Mouse (Mus musculus): Measurements from ENCODE around the gene Slc25a35. TPM values are rescaled to one million over a fixed set of nuclear protein-coding genes. Genes with fewer than 3 reads are reported as not detected.
"Not testable (repeated sequence)": the region's sequence is repeated elsewhere in the genome, so short reads cannot be mapped to it uniquely, and the experiment has no call there.

The Slc25a35 gene
- polyA plus RNA-seq, 1 experiment from 2014 or later: 1.9 TPM

DNA sequence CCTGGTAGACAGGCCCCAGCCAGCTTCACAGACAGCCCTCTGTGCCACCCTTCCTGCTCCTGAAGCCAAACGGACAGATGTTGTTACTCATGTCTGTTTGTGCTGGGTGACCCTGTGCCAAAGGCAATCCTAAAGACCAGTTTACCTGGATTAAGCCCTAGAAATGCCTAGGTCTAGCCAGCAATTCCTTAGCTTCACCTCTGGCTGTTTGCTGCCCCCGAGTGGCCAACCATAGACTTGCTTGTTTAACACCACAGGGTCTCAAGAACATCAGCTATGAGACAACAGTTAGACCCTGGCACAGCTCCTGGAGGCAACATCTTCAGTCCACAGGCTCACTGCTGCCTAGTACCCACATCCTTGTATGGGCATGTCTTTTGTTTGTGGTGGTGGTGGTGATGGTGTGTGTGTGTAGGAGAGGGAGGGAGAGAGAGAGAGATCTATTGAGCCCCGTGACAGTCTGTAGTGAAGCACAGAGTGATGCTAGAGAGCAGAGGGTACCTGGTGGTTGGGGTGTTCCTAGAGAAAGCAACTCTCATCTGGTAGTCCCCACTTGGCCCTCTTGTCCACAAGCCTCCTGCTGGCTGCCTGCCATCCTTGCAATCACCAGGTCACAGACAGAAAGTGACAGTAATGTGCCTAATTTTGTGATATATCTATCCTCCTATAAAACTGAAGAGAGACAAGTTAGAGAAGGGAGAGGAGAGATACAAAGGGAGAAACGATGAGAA, 14.9 kb downstream of the Slc25a35 start:
- Histone ChIP-seq H3K4me2 (replicated peaks) (no peak overlapping the region), H3K9ac (replicated peaks) (no peak overlapping the region), H3K4me3 (no peak overlapping the region), H3K9me3 (no peaks in the 10 kb centered on the region), H3K4me1 (no peaks in the 10 kb centered on the region), H3K36me3 (peaks cover 15% of the 10 kb centered on the region), H3K27ac (replicated peaks) (no peak overlapping the region), H3K27me3 (no peaks in the 10 kb centered on the region)
- WGBS: 37% methylated on average over 4 of the region's 4 CpGs
- ATAC-seq (ENCODE audit: low FRiP score, low read depth): no peak

DNA sequence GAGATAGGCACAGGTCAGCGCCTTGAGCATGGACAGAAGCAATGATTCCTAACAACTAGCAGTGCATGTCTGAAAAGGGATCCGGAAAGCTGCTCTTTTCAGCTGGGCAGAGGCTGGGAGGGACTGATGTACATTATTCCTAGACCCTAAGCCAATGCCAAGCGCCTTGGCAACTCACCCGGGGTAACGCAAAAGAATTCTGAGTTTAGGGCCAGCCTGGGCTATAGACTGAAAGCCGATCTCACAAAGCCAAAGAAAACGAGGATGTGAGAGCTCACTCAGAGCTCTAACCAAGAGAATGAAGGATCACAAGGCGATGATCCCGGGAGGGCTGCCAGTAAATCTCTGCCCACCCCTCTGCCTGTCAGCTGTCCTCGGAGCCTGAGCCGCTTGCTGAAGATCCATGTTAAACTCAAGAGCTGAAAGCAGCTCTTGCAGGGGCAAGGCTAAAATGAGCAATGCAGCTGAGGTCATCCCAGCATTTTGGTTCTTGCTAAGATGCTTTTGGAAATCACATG, 19.5 kb downstream of the Slc25a35 start:
- Histone ChIP-seq H3K27ac (replicated peaks) (no peak overlapping the region), H3K36me3 (peaks cover 59% of the 10 kb centered on the region), H3K4me3 (no peak overlapping the region), H3K9ac (replicated peaks) (no peak overlapping the region), H3K9me3 (no peaks in the 10 kb centered on the region), H3K4me1 (no peaks in the 10 kb centered on the region), H3K27me3 (no peaks in the 10 kb centered on the region), H3K4me2 (replicated peaks) (no peak overlapping the region)
- WGBS: 88% methylated on average over 11 of the region's 11 CpGs
- no peak for ATAC-seq (ENCODE audit: low FRiP score, low read depth)

DNA sequence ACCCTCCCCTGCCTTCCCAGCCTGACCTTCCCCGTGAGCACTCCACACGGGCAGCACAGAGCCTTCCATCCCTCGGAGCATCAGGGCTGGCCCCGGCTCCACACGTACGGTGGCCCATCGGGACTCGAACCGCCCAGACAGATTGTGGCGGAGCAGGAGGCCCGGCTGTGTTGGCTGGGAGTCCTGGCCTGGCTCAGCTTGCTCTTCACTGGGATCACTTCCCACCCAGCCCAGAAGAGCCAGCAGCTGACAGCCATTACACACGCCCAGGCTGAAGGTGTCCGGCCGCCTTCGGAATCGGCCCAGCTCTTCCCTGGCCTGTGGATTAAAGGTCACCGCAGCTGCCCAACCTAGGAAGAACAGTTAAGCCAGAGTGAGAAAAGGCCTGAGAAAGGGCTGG, 20.4 kb downstream of the Slc25a35 start:
- no peak overlapping the region for H3K4me3 ChIP-seq
- no peak overlapping the region for H3K27ac ChIP-seq (replicated peaks)
- no peak overlapping the region for H3K4me2 ChIP-seq (replicated peaks)
- WGBS: 97% methylated on average over 17 of the region's 17 CpGs
- ATAC-seq (ENCODE audit: low FRiP score, low read depth): no peak
- H3K9me3 ChIP-seq: no peaks in the 10 kb centered on the region
- no peaks in the 10 kb centered on the region for H3K27me3 ChIP-seq
- H3K36me3 ChIP-seq: peaks cover 68% of the 10 kb centered on the region
- H3K4me1 ChIP-seq: no peaks in the 10 kb centered on the region
- H3K9ac ChIP-seq (replicated peaks): no peak overlapping the region

DNA sequence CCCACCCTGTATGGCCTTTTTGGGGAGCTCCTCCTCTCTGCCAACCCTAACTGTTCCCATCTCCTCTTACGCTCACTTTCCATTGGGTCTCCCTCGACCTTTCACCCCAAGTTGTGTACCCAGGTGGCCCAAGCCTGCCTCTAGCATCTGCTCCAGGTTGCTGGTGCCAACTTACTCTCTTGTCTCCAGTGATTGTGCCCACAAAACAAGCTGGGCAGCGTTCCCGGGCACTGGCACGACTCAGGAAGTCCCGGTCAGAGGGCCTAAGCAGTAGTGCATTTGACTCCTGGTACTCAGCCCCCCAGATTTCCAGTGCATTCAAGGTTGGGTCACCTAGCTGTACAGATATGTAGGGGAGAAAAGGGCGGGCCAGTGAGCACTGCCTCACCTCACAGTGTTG, 25.2 kb downstream of the Slc25a35 start:
- no peak overlapping the region for H3K4me3 ChIP-seq
- no peaks in the 10 kb centered on the region for H3K9me3 ChIP-seq
- no peak overlapping the region for H3K4me2 ChIP-seq (replicated peaks)
- WGBS: 91% methylated on average over 7 of the region's 7 CpGs
- no peaks in the 10 kb centered on the region for H3K27me3 ChIP-seq
- H3K4me1 ChIP-seq: no peaks in the 10 kb centered on the region
- no peak overlapping the region for H3K27ac ChIP-seq (replicated peaks)
- ATAC-seq (ENCODE audit: low FRiP score, low read depth): no peak
- H3K36me3 ChIP-seq: peaks cover 92% of the 10 kb centered on the region
- H3K9ac ChIP-seq (replicated peaks): no peak overlapping the region

DNA sequence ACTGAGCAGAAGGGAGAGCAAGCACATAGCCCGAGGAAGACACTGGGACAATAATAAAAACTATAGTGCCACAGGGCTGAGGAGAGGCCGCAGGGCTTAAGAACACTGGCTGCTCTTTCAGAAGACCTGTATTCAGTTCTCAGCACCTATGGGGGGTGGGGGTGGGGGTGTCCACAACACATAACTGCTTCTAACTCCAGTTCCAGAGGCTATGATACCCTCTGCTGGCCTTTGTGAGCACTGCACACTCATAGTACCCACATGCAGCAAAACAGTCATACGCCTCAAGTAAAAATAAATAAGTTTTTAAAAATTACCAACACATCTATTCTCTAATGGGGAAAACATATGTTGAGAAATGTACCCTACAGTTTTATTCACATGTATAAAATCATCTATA, 26.4 kb downstream of the Slc25a35 start:
- Histone ChIP-seq H3K9me3 (no peaks in the 10 kb centered on the region), H3K4me3 (no peak overlapping the region), H3K27ac (replicated peaks) (no peak overlapping the region), H3K36me3 (peaks cover 94% of the 10 kb centered on the region), H3K4me2 (replicated peaks) (no peak overlapping the region), H3K4me1 (no peaks in the 10 kb centered on the region), H3K27me3 (no peaks in the 10 kb centered on the region), H3K9ac (replicated peaks) (no peak overlapping the region)
- ATAC-seq (ENCODE audit: low FRiP score, low read depth): no peak
- 95% methylated on average over 3 of the region's 3 CpGs for WGBS

DNA sequence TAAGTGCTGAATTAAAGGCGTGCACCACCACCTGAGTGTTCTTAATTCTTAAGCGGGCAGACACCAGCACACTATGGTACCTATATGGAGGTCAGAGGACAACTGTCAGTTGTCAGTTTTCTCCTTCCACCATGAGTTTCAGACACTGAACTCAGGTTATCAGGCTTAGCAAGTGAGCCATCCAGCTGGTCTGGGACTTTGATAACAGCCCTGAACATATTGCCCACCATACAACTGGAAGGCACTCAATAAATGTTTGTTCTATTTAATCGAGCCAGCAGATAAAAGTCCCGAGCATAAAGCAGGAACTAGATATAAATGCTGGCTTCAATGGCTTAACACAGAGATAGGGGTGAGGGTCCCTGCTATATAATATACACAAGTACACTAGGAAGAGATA, 29.1 kb downstream of the Slc25a35 start:
- WGBS: 96% methylated on average over 4 of the region's 4 CpGs

DNA sequence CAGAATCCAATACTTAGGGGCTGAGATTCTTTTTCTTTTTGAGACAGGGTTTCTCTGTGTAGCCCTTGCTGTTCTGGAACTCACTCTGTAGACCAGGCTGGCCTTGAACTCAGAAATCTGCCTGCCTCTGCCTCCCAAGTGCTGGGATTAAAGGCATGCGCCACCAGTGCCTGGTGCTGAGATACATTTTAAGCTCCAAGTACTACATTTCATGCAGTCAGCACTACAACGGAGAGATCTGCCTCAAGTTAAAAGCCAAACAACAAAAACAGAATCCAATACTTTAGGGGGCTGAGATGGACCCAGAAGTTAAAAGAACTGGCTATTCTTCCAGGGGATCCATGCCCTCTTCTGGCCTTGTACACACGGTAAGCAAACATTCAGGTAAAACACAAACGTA, 34.9 kb downstream of the Slc25a35 start:
- not testable (repeated sequence) for ATAC-seq (ENCODE audit: low FRiP score, low read depth); H3K9me3 ChIP-seq; H3K4me1 ChIP-seq; H3K4me3 ChIP-seq; H3K27me3 ChIP-seq; H3K4me2 ChIP-seq (replicated peaks); H3K9ac ChIP-seq (replicated peaks); H3K27ac ChIP-seq (replicated peaks)
- 94% methylated on average over 4 of the region's 4 CpGs for WGBS
- peaks cover 66% of the 10 kb centered on the region for H3K36me3 ChIP-seq

More for the DNA sequence above, 29.1 kb downstream of the Slc25a35 start:
- ATAC-seq (ENCODE audit: low FRiP score, low read depth): no peak
- Histone ChIP-seq H3K4me3 (no peak overlapping the region), H3K9me3 (no peaks in the 10 kb centered on the region), H3K36me3 (peaks cover 94% of the 10 kb centered on the region), H3K9ac (replicated peaks) (no peak overlapping the region), H3K27ac (replicated peaks) (no peak overlapping the region), H3K27me3 (no peaks in the 10 kb centered on the region), H3K4me1 (no peaks in the 10 kb centered on the region), H3K4me2 (replicated peaks) (no peak overlapping the region)

DNA sequence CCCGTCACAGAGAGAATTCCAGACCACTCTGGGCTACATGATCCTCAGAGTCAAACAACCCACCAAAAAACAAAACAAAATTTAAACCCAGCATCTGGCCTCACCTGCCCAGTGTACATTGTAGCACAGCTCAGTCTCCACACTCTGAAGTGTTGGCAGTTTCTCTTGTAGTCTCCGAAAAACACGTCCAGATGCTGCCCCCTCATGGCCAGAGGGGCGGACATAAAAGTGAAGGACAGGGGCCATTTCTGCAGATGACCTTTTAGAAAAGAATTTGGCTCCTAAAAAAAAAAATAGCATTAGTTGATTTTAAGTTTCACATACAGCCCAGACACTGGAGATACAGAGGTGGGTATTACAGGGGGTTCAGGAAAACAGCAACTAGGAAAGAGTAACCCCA, 35.7 kb downstream of the Slc25a35 start:
- Histone ChIP-seq H3K9me3 (no peaks in the 10 kb centered on the region), H3K4me3 (no peak overlapping the region), H3K4me2 (replicated peaks) (no peak overlapping the region), H3K9ac (replicated peaks) (no peak overlapping the region), H3K27me3 (no peaks in the 10 kb centered on the region), H3K36me3 (peaks cover 58% of the 10 kb centered on the region), H3K4me1 (peaks cover 11% of the 10 kb centered on the region), H3K27ac (replicated peaks) (no peak overlapping the region)
- WGBS: 63% methylated on average over 4 of the region's 4 CpGs
- ATAC-seq (ENCODE audit: low FRiP score, low read depth): no peak

DNA sequence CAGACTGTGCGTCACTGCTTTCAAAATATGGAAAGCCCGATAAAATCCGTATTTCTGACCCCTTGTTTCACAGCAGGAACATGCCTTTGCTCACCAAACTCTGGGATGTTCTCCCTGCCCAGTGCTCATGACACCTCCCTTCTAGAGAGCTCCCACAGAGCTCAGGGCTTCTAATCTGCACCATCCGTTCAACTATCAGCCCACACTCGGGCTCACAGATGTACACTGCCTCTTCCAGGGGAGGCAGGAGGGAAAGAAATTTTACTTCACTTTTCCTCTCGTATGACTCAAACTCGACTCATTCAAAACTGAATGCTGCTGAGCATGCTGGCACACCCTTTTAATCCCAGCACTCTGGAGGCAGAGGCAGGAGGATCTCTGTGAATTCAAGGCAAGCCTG, 37.3 kb downstream of the Slc25a35 start:
- peaks cover 42% of the 10 kb centered on the region for H3K36me3 ChIP-seq
- no peaks in the 10 kb centered on the region for H3K27me3 ChIP-seq
- peaks cover 11% of the 10 kb centered on the region for H3K4me1 ChIP-seq
- no peak for ATAC-seq (ENCODE audit: low FRiP score, low read depth)
- WGBS: 96% methylated on average over 7 of the region's 7 CpGs
- no peak overlapping the region for H3K4me3 ChIP-seq
- H3K4me2 ChIP-seq (replicated peaks): no peak overlapping the region
- no peaks in the 10 kb centered on the region for H3K9me3 ChIP-seq
- no peak overlapping the region for H3K27ac ChIP-seq (replicated peaks)
- no peak overlapping the region for H3K9ac ChIP-seq (replicated peaks)

DNA sequence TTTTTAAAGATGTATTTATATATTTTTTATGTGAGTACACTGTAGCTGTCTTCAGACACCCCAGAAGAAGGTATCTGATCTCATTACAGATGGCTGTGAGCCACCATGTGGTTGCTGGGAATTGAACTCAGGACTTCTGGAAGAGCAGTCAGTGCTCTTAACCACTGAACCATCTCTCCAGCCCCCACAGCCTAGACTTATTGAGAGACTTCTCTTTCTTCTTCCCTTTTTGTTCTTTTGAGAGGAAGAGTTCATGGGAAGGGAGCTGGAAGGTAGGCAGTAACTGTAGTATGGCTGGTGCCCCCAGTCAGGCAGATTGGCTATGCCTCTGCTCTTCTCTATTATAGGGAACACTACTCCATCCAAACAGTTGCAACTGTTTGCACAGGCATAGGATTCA, 38.6 kb downstream of the Slc25a35 start:
- H3K9me3 ChIP-seq; H3K27ac ChIP-seq (replicated peaks); H3K4me2 ChIP-seq (replicated peaks); H3K27me3 ChIP-seq; ATAC-seq (ENCODE audit: low FRiP score, low read depth); H3K4me3 ChIP-seq; H3K9ac ChIP-seq (replicated peaks): not testable (repeated sequence)
- Histone ChIP-seq H3K36me3 (peaks cover 29% of the 10 kb centered on the region), H3K4me1 (peaks cover 16% of the 10 kb centered on the region)

DNA sequence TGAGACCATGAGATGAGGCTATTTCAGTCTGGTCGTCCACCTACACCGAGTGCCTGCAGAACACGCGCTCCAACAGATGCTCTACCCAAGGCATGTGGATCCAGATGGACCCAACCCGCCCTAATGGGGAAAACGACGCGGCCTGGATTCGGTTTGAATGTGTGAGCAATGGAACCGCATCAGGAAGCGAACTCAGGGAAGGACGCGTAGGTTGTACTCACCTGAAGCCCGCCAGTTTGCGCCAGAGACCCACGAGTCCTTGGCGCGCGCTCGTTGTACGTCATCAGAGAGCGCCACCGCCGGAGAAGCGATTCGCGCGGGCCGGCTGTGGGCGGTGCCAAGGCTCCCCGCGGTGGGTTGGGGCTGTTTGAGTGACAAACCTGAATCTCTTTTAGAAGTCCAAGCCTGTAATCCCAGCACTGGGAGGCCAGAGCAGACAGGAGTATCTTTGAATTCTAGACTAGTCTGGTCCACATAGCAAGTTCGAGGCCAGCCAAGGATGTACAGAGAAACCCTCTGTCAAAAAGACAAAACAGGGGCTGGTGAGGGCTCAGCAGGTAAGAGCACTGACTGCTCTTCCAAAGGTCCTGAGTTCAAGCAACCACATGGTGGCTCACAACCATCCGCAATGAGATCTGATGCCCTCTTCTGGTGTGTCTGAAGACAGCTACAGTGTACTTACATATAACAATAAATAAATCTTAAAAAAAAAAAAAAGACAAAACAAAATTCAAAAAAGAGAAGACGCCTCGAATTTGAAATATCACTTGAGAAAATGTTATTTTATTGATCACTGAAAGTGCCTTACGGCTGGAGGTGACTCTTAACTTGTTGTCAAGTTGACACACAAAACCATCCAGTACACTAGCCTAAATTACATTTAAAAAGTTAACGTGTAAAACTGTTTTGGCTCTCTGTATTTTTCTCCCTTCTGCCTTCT, 40.5 kb downstream of the Slc25a35 start, which contains the start of gene Pfas:
Gene Pfas, minus strand, starts transcription at position 279 of the 940 bp plus-strand sequence.
- peak; percentile 70; the same call in 1 of the 2 replicates for ATAC-seq (ENCODE audit: low FRiP score, low read depth)
- Histone ChIP-seq H3K9me3 (no peaks in the 10 kb centered on the region), H3K4me1 (peaks cover 22% of the 10 kb centered on the region), H3K27me3 (no peaks in the 10 kb centered on the region), H3K36me3 (peaks cover 10% of the 10 kb centered on the region; the same call in 1 of the 2 replicates), H3K9ac (replicated peaks) (peak within 1 kb of the TSS; percentile 63), H3K4me3 (peak within 1 kb of the TSS; percentile 68), H3K27ac (replicated peaks) (peak within 1 kb of the TSS; percentile 50; the same call in 1 of the 2 replicates), H3K4me2 (replicated peaks) (peak within 1 kb of the TSS; percentile 64)
- WGBS: 10% methylated on average over 38 of the region's 38 CpGs

DNA sequence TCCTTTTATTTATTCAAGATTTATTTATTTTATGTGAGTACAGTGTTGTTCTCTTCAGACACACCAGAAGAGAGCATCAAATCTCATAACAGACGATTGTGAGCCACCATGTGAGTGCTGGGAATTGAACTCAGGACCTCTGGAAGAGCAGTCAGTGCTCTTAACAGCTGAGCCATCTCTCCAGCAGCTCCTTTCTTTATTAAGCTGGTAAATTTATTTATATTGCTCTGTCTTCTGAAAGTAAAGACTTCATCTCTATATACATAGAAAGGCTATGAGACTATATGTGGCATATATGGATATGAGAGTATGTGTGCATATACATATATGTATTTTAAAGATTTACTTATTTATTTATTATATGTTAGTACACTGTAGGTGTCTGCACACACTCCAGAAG, 41.6 kb downstream of the Slc25a35 start:
- 78% methylated on average over 1 of the region's 1 CpGs for WGBS
- no peak for ATAC-seq (ENCODE audit: low FRiP score, low read depth)
- no peaks in the 10 kb centered on the region for H3K27me3 ChIP-seq

More for the DNA sequence above, 41.6 kb downstream of the Slc25a35 start:
- Histone ChIP-seq H3K36me3 (0 out of 2 replicates have a peak, but pooled peaks cover 7% of the 10 kb centered on the region), H3K27ac (replicated peaks) (no peak overlapping the region), H3K9ac (replicated peaks) (no peak overlapping the region), H3K4me3 (no peak overlapping the region), H3K4me1 (peaks cover 22% of the 10 kb centered on the region), H3K4me2 (replicated peaks) (no peak overlapping the region), H3K9me3 (no peaks in the 10 kb centered on the region)
